Mouse (Mus musculus): ENCODE measurements around the gene Plppr3.
A peak's percentile ranks its signal among the peaks of the same experiment; 100 is the strongest.

DNA sequence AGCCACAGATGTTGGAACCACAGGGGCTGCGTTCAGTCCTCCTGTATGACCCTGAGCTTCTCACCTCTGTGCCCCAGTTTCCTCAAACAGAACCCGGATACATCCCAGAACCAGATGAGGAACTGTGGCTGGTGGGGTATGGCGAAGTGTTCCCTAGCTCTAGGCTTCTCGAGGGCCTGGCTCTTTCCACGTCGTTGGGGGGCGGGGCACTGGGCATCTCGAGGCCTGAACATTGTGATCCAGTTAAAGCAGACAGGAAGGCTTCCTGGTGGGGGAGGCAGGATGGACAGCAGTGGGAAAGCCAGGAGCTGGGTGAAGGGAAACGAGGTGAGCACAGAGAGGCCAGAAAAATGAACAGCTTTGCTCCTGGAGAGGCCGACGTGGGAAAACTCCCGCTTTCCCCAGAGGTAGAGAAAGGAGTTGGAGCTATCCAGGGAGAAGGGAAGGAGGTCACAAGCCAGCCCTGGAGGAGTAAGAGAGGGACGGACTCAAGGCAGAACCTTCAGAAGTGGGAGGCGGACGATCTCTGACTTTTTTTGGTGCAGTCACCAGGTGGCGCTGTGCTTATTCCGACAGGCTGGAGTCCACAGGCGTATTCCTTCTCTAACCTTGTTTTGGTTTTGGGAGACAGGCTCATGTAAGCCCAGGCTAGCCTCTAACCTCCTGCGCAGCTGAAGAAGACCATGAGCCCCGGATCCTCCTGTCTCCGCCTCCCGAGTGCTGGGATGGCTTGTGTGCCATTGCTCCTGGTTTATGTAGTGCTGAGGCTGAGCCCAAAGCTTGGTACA, 9.1 kb upstream of the Plppr3 start:
- peak; percentile 74; the same call in 1 of the 2 replicates for TF ChIP-seq CTCF (IDR thresholded peaks at IDR 0.05; ENCODE audit: borderline replicate concordance, insufficient read depth, low read length)
- no peak for TF ChIP-seq POLR2A (IDR thresholded peaks at IDR 0.05; ENCODE audit: low read depth, low read length)
